Mouse (Mus musculus) spleen, adult 18-20 months (tissue): ENCODE results near the gene Spata6.

ENCODE experiments used
- DNase-seq, 2 experiments: peaks; one replicate each; pipeline ENCODE4 v3.0.0; 2022; ENCODE audit warnings: mixed read lengths in 2 of 2

Gene Spata6

DNA sequence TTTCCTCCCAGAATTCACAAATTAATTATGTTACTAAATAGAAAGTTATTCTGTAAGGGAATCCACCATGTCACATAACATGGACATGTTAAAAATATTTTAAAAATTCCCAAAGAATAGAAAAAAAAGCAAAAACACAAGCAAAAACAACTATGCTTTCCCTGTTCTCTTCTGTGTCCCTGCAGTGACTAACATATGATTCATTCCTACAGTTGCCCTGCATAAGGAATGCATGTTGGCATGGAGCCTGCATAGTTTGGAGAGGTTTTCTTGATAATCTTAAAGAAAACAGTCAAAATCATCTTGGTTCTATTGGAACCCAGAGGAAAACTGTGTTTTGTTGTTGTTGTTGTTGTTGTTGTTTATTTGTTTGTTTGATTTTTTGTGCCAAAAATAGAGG lies 132.8 kb downstream of the Spata6 start:
- DNase-seq: no peak

DNA sequence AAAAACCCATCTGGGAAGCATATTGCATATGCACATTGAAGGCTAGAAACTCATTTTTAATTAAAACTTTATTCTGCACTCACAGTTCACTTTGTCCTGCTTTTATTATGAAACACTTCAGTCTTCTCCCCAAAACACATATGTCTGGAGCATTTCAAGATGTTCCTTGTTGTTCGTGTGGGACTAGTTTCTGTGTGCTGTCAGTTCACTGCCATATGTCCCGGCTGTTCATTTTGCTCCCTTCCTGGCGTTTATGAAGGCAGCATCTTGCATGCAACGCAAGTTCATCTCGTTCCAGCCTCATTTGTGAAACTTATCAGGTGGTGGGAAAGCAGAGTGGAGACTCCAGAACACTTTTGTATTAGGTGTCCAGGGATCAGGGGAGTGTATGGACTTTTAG lies 146.9 kb downstream of the Spata6 start:
- DNase-seq: no peak

DNA sequence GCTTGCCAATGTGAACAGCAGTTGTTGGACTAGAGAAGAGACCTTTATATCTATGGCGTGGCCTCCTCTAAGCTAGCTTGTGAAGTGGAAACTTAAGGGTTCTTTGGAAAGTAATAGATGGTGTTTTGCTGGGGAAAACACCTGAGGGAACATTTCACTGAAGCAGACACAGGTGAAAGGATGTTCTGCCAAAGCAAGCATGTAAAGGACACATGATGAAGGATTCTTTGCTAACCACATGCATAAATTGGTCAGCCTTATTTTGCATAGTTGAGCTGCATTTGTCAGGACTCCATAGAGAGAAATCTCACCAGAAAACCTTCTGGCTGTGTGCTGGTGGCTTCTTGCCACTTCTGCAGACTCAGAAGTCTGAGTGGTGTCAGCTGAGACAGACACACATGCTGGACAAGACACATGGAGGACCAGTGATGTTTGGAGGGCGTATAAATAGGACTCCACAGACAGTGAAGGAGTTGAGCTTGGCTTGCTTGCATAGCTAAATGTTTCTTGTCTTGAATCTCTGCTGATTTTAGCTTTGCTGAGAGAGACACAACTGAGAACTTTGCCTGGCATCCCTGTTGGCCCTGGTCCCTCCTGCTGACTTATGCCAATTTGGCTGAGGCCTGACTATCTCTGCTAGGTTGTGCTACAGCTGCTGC lies 148.1 kb downstream of the Spata6 start:
- no peak for DNase-seq
